Mouse (Mus musculus) hematopoietic stem cell, adult 5-6 weeks (primary cell): Measurements from ENCODE around the gene Pigk. TPM values are rescaled to one million over a fixed set of nuclear protein-coding genes. Genes with fewer than 3 reads are reported as not detected.

ENCODE experiments used
- ATAC-seq, 2 experiments: fragments of 125-278 bp in 1 of 2; replicated peaks in 1 of 2; 2 replicates each; pipeline ENCODE4 v1.8.0; 2016 to 2017; ENCODE audit warnings: inconsistent platforms in 2 of 2, mild to moderate bottlenecking in 2 of 2, moderate number of reproducible peaks in 2 of 2, low read depth in 1 of 2, moderate TSS enrichment in 1 of 2; ENCODE audit not compliant: low FRiP score in 2 of 2, poor library complexity in 2 of 2, severe bottlenecking in 2 of 2, insufficient read depth in 1 of 2, low TSS enrichment in 1 of 2
- total RNA-seq: library from RNA; stranded (forward); fragments of 172-1452, 232-1000 nt; gene quantifications from 2 replicates; pipeline ENCODE4 v1.2.3, GENCODE M21; 2017

Pigk gene
- total RNA-seq, 1 experiment from 2014 or later: 43.0 TPM

GRCm38 (mm10) chr3:152861978-152862377 lies 148.1 kb downstream of the Pigk start:
- no peak for ATAC-seq

DNA sequence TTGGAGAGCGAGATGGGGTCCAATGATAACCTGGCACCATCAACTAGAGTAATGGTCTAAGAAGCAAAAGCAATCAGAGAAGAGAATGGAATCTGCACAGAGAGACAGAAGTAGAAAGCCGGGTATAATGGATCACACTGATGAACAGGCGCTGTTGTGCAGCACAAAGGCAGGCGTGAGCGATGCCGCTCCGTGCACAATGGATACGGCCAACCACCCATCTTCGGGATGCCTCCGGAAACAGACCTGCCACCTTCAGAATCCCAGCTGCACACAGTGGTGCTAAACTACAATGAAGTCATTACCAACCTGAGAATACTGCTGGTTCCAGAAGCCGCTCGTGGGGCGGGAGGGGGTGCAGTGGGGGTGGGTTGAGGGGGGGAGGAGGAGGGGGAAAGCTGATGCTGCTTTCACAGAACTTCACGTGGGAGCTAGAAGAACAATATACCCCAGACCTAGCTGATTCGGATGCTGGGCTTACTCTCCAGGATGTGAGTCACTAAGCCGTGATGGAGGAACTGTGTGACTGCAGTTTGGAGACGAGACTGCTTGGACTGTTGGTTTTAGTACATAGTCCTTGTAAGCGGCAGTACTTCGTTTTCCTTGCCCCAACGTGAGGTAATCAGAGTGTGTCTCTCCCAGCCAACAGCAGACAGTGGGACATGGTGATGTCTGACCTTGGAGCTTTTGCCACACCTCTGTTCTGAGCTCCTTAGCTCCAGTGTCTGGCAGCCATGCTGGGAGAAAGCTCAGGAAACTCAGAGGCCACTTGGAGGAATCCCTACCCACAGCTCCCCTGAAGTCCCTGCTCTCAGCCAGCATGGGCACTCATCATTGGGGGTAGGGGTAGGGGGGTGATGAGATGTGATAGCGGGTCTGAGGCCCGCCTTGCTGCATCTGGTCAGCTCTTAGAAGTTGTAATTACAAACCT lies 152.4 kb downstream of the Pigk start:
- no peak for ATAC-seq

DNA sequence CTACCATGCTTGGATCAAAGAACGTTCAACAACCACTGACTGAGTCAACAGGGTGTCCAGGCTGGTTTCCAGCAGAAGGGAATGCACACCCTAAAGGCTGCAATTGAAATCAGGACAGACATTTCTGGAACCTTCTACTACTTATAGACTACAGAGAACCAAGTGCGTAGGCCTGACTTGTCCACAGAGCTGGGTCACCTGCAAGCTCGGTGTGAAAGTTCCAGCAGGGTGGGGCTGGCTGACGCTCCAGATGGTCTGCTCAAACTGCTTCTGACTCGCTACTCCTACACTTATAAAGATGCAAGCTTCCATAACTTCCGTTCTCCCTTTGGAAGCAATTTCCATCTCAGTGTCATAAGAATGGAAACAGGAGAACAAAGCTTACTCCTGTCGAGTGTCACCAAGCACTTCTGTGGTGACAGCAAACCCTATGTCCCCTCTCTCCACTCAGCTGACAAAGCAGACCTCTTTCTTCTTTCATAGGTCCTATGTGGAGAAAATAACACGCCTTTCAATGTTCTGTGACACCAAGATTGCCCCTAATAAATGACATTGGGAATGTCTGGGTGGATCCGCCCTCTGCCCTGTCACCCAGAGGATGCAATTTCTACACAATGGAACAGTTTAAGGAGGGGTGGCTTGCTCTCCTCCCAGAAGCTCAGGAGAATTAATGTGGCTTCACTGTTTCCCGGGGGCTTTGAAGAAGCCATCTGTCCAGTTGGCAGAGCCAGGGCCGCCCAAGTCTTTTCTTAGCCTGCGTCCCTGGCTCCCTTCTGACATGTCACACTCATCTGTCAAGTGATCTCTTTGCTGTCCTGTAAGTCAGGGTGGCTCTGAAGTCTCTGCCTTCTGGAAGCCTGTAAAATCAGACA lies 154.0 kb downstream of the Pigk start:
- ATAC-seq: no peak

- no peak for ATAC-seq
Observed at GRCm38 (mm10) chr3:152872054-152872453, 158.2 kb downstream of the Pigk start.

DNA sequence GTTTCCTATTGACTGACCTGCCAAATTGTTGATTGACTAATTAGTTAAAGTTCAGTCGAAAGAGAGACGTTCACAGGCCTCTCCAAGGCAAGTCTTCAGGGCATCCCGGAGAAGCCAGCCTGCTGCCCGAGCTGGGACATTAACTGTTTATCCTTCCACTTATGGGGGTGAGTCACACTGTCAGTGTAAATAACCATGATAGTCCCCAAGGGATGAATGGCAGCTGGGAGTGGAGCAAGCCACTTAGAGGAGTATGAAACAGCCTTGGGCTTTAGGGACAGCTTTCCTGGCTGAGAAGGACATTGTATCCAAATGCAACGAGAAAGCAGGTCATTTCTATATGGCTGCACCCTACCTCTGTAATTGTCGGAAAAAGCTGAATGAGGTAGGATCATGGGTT lies 158.7 kb downstream of the Pigk start:
- no peak for ATAC-seq

DNA sequence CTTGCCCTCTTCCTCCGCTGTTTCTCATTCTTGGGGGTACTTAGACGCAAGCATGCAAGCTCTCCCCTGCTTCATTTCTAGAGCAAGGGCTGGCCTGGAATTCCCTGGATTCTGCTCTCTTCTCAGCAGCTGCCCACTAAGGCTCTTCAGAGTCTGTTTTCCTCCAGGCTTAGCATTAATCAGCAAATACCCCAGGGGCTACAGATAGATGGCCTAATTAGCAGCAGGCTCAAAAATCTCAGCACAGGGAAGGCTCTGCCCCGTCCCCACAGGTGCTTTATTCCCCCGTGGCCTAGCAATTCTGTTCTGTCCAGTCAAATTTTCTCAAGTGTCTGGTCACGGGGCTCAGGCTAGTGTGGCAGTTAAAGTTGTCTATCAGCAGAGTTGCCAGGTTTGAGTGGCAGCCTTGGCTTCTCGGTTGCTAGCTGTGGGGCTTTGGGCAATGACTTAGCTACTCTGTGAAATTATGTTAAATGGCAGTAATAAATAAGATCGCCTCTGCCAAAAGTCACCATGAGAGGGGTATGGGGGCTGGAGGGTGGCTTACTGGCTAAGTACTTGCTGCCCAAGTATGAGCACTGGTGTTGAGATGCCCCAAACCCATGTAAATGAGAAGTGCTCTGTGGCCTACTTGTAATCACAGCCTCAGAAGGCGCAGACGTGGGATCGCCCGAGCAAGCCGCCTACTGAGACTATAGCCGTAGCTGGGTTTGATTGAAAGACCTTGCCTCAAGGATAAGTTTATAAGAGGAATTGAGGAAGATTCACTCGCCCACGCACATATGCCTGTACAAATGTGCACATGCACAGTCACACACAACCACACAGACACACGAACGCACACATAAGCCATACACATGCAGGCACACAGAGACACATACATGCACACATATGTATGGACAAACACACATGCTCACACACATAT lies 160.8 kb downstream of the Pigk start:
- ATAC-seq: no peak

DNA sequence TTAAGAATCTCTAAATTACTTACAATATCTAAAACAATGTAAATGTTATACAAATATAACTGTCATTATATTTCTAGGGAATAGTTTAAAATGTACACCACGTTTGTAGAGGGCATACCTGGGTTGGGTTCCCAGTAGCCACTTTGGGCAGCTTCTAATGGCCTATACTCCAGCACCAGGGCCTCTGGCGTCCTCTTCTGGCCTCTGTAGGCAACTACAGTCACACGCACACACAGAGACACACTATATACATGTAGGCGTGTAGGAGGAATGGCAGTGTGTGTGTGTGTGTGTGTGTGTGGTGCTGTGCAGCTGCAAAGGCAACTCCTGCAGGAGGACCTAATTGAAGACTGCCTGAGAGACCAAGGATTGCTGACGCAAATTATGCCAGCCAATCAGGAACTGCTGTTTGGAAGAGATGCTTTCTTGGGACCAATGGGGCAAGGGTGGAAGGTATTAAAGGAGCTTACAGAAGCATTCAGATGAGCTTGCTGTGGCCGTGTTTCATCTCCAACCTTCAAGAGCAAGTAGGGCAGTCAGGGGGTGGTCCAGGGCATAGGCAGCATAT lies 161.9 kb downstream of the Pigk start:
- ATAC-seq: no peak

GRCm38 (mm10) chr3:152880121-152880835 lies 166.4 kb downstream of the Pigk start:
- ATAC-seq: no peak

GRCm38 (mm10) chr3:152881706-152882105 lies 167.8 kb downstream of the Pigk start:
- ATAC-seq: no peak

DNA sequence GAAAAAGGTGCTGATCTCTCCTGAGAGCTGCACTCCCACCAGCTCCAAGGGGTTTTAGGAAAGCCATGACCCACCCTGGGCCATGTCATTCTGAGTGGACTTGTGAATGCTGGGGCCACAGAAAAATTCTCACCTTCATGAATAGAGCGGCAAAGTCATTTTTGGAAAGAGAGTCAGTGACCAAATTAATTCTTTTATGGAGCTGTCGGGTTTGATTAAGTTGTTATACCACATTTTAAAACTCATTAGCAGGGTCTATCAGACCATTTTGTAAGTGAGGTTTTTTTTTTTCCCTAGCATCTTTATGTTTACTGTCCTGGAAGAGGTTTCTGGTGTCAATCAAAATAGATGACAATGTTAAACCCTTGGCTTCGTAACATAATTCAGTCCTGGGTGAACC lies 169.7 kb downstream of the Pigk start:
- no peak for ATAC-seq

GRCm38 (mm10) chr3:152886749-152887148 lies 172.8 kb downstream of the Pigk start:
- ATAC-seq: no peak

DNA sequence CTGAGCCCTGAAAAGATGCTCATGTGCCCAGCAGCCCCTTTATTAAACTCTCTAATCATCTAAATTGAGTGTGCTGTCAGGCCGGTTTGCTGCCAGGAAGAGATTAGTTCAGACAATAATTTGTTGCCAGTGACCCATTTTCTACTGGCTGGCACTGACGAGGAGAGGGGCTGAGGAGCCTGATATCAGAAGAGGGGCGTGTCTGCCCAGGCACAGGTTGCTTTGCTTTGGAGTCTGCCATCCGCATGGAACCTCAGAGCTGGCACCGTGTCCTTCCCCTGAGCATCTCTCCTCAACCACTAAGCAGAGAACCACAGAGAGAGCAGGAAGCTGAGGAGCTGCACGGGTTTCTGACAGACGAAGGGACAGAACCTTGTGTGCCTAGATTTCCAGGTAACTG lies 174.2 kb downstream of the Pigk start:
- ATAC-seq: no peak

GRCm38 (mm10) chr3:152894935-152895334 lies 181.0 kb downstream of the Pigk start:
- peak; percentile 95 to 97 for ATAC-seq

DNA sequence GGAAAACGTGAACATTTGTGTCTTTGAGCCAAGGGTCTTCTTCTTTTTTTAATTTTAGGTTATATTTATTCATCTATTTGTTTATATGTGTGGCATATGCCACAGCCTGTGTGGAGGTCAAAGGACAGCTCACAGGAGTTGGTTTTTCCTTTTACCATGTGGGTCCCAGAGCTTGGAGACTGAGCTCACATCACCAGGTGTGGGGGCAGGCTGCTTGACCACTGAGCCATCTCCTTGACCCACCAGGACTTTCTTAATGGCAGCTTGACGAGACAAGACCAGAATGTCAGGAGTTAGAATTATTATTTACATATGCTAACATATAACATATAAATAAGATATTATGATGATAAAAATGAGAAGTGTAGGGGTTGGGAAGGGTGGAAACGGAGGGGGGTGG lies 182.2 kb downstream of the Pigk start:
- ATAC-seq: no peak

DNA sequence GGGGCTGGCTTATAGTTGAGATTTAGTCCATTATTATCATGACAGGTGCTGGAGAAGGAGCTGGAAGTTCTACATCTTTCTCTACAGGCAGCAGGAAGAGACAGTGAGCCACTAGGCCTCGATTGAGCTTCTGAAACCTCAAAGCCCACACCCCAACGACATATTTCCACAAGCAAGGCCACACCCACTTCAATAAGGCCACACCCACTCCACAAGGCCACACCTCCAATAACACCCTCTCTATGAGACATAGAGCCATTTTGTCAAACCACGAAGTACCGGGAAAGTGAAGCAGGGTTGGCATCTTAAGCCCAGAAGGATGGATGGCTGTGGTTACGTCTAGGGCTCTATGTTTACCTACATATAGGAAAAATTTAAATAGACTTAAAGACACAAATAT lies 183.3 kb downstream of the Pigk start:
- no peak for ATAC-seq

GRCm38 (mm10) chr3:152898906-152899305 lies 185.0 kb downstream of the Pigk start:
- ATAC-seq: no peak
